Comparison of ENCODE assay signal across 9 mouse cellular contexts in the genomic region with DNA sequence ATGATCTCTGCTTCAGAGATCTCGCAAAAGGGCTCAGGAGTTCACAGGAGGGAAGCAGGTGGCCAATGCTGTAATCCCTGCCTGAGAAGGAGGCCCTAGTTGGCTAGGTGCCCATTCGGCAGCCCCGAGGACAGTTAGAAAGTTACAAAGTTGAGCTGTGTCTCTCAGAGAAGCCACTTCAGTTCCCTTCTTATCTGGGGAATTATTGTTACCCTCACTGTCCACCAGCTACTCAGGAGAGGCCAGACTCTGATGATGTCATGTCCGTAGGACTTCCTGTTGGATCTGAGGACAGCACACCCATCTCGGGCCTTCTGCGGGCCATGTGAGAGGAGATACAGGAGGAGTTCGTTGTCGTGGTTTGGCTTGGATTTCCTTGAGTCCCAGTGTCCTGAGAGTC. TPM values are rescaled to one million over a fixed set of nuclear protein-coding genes. Genes with fewer than 3 reads are reported as not detected.
DNase-seq lines count a peak whose midpoint lies in the region; TF ChIP-seq lines count a peak whose summit lies in the region.
"Had no signal": no experiment of that assay in that cellular context is flagged by ENCODE, and none has a peak within 500 bp of the region (broad histone marks: within the 10 kb centered on the region; RNA-seq: fewer than 3 reads in every experiment).

No protein-coding gene starts in this region.

- no peak overlapping the region for H3K4me3 ChIP-seq in layer of hippocampus, adult 2 months
- no peak overlapping the region for H3K4me3 ChIP-seq in macrophage (ENCODE audit: inconsistent target)
- H3K4me3 ChIP-seq: embryonic facial prominence, embryonic 15.5 days had no signal

- no peak for DNase-seq in layer of hippocampus, adult 2 months (ENCODE audit: low spot score in 2 of 2)
- DNase-seq in layer of hippocampus, postnatal 14 days (ENCODE audit: low spot score in 2 of 2) = no peak
- DNase-seq in cerebellum, adult 9-10 months = peak; percentile 65
- DNase-seq in heart, postnatal 4 days = peak; percentile 61
- DNase-seq in thymus, postnatal 0 days (ENCODE audit: low spot score) = no peak
- DNase-seq in frontal cortex, adult 2 months (ENCODE audit: extremely low spot score in 1 of 2, low spot score in 1 of 2) = no peak
- DNase-seq in spleen, adult 18-20 months = no peak

- H3K27ac ChIP-seq in layer of hippocampus, adult 2 months = peak overlapping the region; percentile 6; the same call in 1 of the 2 replicates
- H3K27ac ChIP-seq in macrophage = peak overlapping the region; percentile 83
- H3K27ac ChIP-seq: embryonic facial prominence, embryonic 15.5 days had no signal

- peaks cover 88% of the 10 kb centered on the region for H3K79me2 ChIP-seq in macrophage (ENCODE audit: inconsistent target)

- no peak for TF ChIP-seq CTCF in layer of hippocampus, adult 2 months (conservative IDR thresholded peaks at IDR 0.05)

- WGBS in macrophage (ENCODE audit: missing documents) = 38% methylated on average over 8 of the region's 8 CpGs

- H3K36me3 ChIP-seq in macrophage (ENCODE audit: inconsistent target) = no peaks in the 10 kb centered on the region
- H3K36me3 ChIP-seq: embryonic facial prominence, embryonic 15.5 days had no signal

RNA-seq across cellular contexts. Expression of gene Ttyh2, which starts 4.4 kb away (rescaled TPM):
- 10 to 100 TPM; 24.4 to 27.8 TPM for total RNA-seq in layer of hippocampus, adult 2 months (2021)
- total RNA-seq in layer of hippocampus, postnatal 14 days (2021) = 10 to 100 TPM; 26.0 to 30.1 TPM
- total RNA-seq in heart, postnatal 4 days (2021) = 10 to 100 TPM; 27.4 to 27.7 TPM
- 100 to 1,000 TPM in 10 of 26 experiments, 10 to 100 TPM in 16; 49.5 to 273 (median 89.0) TPM for total RNA-seq in macrophage (2018; cell fraction: chromatin; rRNA removed)
- total RNA-seq in macrophage (2018; cell fraction: cytosol; rRNA removed) = 100 to 1,000 TPM; 138 to 232 (median 164) TPM
- 100 to 1,000 TPM in 25 of 26 experiments, 10 to 100 TPM in 1; 95.9 to 192 (median 148) TPM for total RNA-seq in macrophage (2018; cell fraction: nucleus; rRNA removed)
- 65.9 to 116 TPM (median 90.0 TPM) in 3 replicates for polyA plus RNA-seq in macrophage (2018)
- 11.1 and 12.2 TPM in 2 replicates for polyA plus RNA-seq in thymus, postnatal 0 days (2015; fragmentation: Nextera tagmentation; extraction: Ambion mirVana)
- 19.0 and 20.1 TPM in 2 replicates for polyA plus RNA-seq in frontal cortex, adult 2 months (2012; rRNA removed)

RNA-seq across cellular contexts. Expression of gene Rpl38, which starts 11.3 kb away (rescaled TPM):
- 100 to 1,000 TPM; 905 to 943 TPM for total RNA-seq in layer of hippocampus, adult 2 months (2021)
- 100 to 1,000 TPM; 800 to 850 TPM for total RNA-seq in layer of hippocampus, postnatal 14 days (2021)
- 100 to 1,000 TPM; 922 to 952 TPM for total RNA-seq in heart, postnatal 4 days (2021)
- 100 to 1,000 TPM in 1 of 26 experiments, 10 to 100 TPM in 25; 12.6 to 225 (median 31.4) TPM for total RNA-seq in macrophage (2018; cell fraction: chromatin; rRNA removed)
- 1,000 to 10,000 TPM in 16 of 26 experiments, 100 to 1,000 TPM in 10; 776 to 2,930 (median 1,241) TPM for total RNA-seq in macrophage (2018; cell fraction: cytosol; rRNA removed)
- total RNA-seq in macrophage (2018; cell fraction: nucleus; rRNA removed) = 100 to 1,000 TPM; 118 to 308 (median 184) TPM
- 892 to 1,637 TPM (median 1,558 TPM) in 3 replicates for polyA plus RNA-seq in macrophage (2018)
- 1,685 and 1,731 TPM in 2 replicates for polyA plus RNA-seq in thymus, postnatal 0 days (2015; fragmentation: Nextera tagmentation; extraction: Ambion mirVana)
- 1,969 and 2,066 TPM in 2 replicates for polyA plus RNA-seq in frontal cortex, adult 2 months (2012; rRNA removed)

RNA-seq across cellular contexts. Expression of gene Dnaic2, which starts 47.6 kb away (rescaled TPM):
- total RNA-seq in layer of hippocampus, adult 2 months (2021) = 1 to 10 TPM; 1.4 to 1.5 TPM
- total RNA-seq in layer of hippocampus, postnatal 14 days (2021) = 1 to 10 TPM; 1.6 to 3.5 TPM
- under 1 TPM; 0.79 to 0.88 TPM for total RNA-seq in heart, postnatal 4 days (2021)
- total RNA-seq in macrophage (2018; cell fraction: chromatin; rRNA removed) = 1 to 10 TPM in 12 of 26 experiments, under 1 TPM in 10, not detected in 4; 0.32 to 4.7 (median 1.1) TPM
- total RNA-seq in macrophage (2018; cell fraction: cytosol; rRNA removed) = under 1 TPM in 10 of 26 experiments, not detected in 16; 0.03 to 0.19 (median 0.07) TPM
- 1 to 10 TPM in 1 of 26 experiments, under 1 TPM in 15, not detected in 10; 0.18 to 1.2 (median 0.48) TPM for total RNA-seq in macrophage (2018; cell fraction: nucleus; rRNA removed)
- polyA plus RNA-seq in macrophage (2018) = 0.09 TPM in 1 of 3 replicates, not detected in the others
- 0.94 and 1.1 TPM in 2 replicates for polyA plus RNA-seq in thymus, postnatal 0 days (2015; fragmentation: Nextera tagmentation; extraction: Ambion mirVana)
- polyA plus RNA-seq in frontal cortex, adult 2 months (2012; rRNA removed) = 2.5 and 2.9 TPM in 2 replicates

Comparison
In these comparisons a context has a peak if more than half of its experiments do, and no peak if none do; other contexts are left out.
1. DNase-seq: peak in cerebellum, adult 9-10 months (single experiment) and heart, postnatal 4 days (single experiment); none in layer of hippocampus, adult 2 months (0 of 2), layer of hippocampus, postnatal 14 days (0 of 2), thymus, postnatal 0 days (single experiment), frontal cortex, adult 2 months (0 of 2) and spleen, adult 18-20 months (0 of 2).